Comparison of ENCODE assay signal across 7 mouse cellular contexts in genomic region chr2:38658338-38658836, GRCm38 (mm10). TPM values are rescaled to one million over a fixed set of nuclear protein-coding genes. Genes with fewer than 3 reads are reported as not detected.
DNase-seq lines count a peak whose midpoint lies in the region; ATAC-seq and TF ChIP-seq lines count a peak whose summit lies in the region.

No protein-coding gene starts in this region.

- TF ChIP-seq CTCF in hindbrain, postnatal 0 days (IDR thresholded peaks at IDR 0.05; ENCODE audit: low read depth): peak; percentile 77

- H3K9me3 ChIP-seq in hindbrain, postnatal 0 days (ENCODE audit: low read length): no peaks in the 10 kb centered on the region

- H3K9ac ChIP-seq in hindbrain, postnatal 0 days (replicated peaks; ENCODE audit: low read length): no peak overlapping the region

- H3K27ac ChIP-seq in hindbrain, postnatal 0 days: no peak overlapping the region

- H3K4me3 ChIP-seq in hindbrain, postnatal 0 days (ENCODE audit: low read length): peak overlapping the region; percentile 31

- peak overlapping the region; percentile 53 for H3K4me2 ChIP-seq in hindbrain, postnatal 0 days (ENCODE audit: low read depth, low read length)

- ATAC-seq in hindbrain, postnatal 0 days: peak; percentile 97
- peak; percentile 92 for ATAC-seq in megakaryocyte-erythroid progenitor cell, adult 5-6 weeks (replicated peaks; ENCODE audit: low FRiP score, low TSS enrichment, poor library complexity, severe bottlenecking)

- intact Hi-C loops in left cerebral cortex, postnatal 14 days (cut with DNase I): no loop called here

- no peaks in the 10 kb centered on the region for H3K27me3 ChIP-seq in hindbrain, postnatal 0 days (ENCODE audit: insufficient read depth, low read length)

- peak; percentile 62 for DNase-seq in adipocyte (ENCODE audit: low spot score)
- peak; percentile 72 to 80 for DNase-seq in cerebellum, postnatal 36 days
- peak; percentile 34 to 58 for DNase-seq in gastrocnemius, adult 8-10 months (ENCODE audit: low spot score in 2 of 2)
- DNase-seq in hindbrain, postnatal 0 days (ENCODE audit: low spot score): peak; percentile 85
- DNase-seq in left cerebral cortex, postnatal 14 days (ENCODE audit: low spot score in 2 of 2): peak; percentile 62 to 77
- DNase-seq in right cerebral cortex, postnatal 36 days (ENCODE audit: low spot score in 2 of 2): peak; percentile 30 to 31

- H3K4me1 ChIP-seq in hindbrain, postnatal 0 days (ENCODE audit: insufficient read depth, low read length): no peaks in the 10 kb centered on the region

- WGBS in hindbrain, postnatal 0 days: 0% methylated on average over 23 of the region's 25 CpGs

- no peaks in the 10 kb centered on the region for H3K36me3 ChIP-seq in hindbrain, postnatal 0 days (ENCODE audit: insufficient read depth, low read length)

RNA-seq across cellular contexts. Expression of gene Psmb7, which starts 14.5 kb away (rescaled TPM):
- total RNA-seq in gastrocnemius, adult 8-10 months (2022): 100 to 1,000 TPM; 311 to 333 (median 328) TPM
- 172 and 178 TPM in 2 replicates for total RNA-seq in hindbrain, postnatal 0 days (2014; rRNA removed)
- polyA plus RNA-seq in hindbrain, postnatal 0 days (2015; fragmentation: Nextera tagmentation; extraction: Ambion mirVana): 300 and 304 TPM in 2 replicates
- total RNA-seq in left cerebral cortex, postnatal 14 days (2021): 100 to 1,000 TPM; 229 to 236 TPM
- total RNA-seq in megakaryocyte-erythroid progenitor cell, adult 5-6 weeks (2014; fragmentation: Nextera tagmentation): 185 and 224 TPM in 2 replicates
- 385 and 429 TPM in 2 replicates for total RNA-seq in megakaryocyte-erythroid progenitor cell, adult 5-6 weeks (2017)

RNA-seq across cellular contexts. Expression of gene Nr5a1, which starts 56.0 kb away (rescaled TPM):
- total RNA-seq in gastrocnemius, adult 8-10 months (2022): under 1 TPM in 2 of 4 experiments, not detected in 2; 0.12 to 0.16 TPM
- total RNA-seq in hindbrain, postnatal 0 days (2014; rRNA removed): 0.05 TPM in 1 of 2 replicates, not detected in the other
- polyA plus RNA-seq in hindbrain, postnatal 0 days (2015; fragmentation: Nextera tagmentation; extraction: Ambion mirVana): 0.05 TPM in 1 of 2 replicates, not detected in the other
- not detected for total RNA-seq in left cerebral cortex, postnatal 14 days (2021)
- total RNA-seq in megakaryocyte-erythroid progenitor cell, adult 5-6 weeks (2014; fragmentation: Nextera tagmentation): not detected in 2 replicates
- not detected in 2 replicates for total RNA-seq in megakaryocyte-erythroid progenitor cell, adult 5-6 weeks (2017)

Comparison
In these comparisons a context has a peak if more than half of its experiments do, and no peak if none do; other contexts are left out.
1. DNase-seq: peak in every context shown above with its lines; median percentile 85 in hindbrain, postnatal 0 days; 76 in cerebellum, postnatal 36 days; 70 in left cerebral cortex, postnatal 14 days; 62 in adipocyte; 46 in gastrocnemius, adult 8-10 months; 30 in right cerebral cortex, postnatal 36 days.